Mouse (Mus musculus) kidney, adult 2 months (tissue): ENCODE measurements around the gene Prr5l. TPM values are rescaled to one million over a fixed set of nuclear protein-coding genes. Genes with fewer than 3 reads are reported as not detected.
A peak's percentile ranks its signal among the peaks of the same experiment; 100 is the strongest.

Experiments
- DNase-seq: peaks from one replicate; pipeline ENCODE4 v3.0.0; 2021
- H3K27ac ChIP-seq: fragments of 200-500 bp; 2 replicates; pipeline ENCODE4 v1.5.1; 2012; ENCODE audit warnings: low read depth, low read length, control low read depth, inconsistent platforms; ENCODE audit not compliant: insufficient read depth
- H3K27me3 ChIP-seq: fragments of 200-500 bp; replicated peaks from 2 replicates; pipeline ENCODE4 v1.6.1; 2012; ENCODE audit warnings: mild to moderate bottlenecking, moderate library complexity, low read length, inconsistent platforms; ENCODE audit not compliant: control insufficient read depth, insufficient read depth
- H3K36me3 ChIP-seq: fragments of 200-500 bp; 2 replicates; pipeline ENCODE4 v1.6.1; 2012; ENCODE audit warnings: mild to moderate bottlenecking, moderate library complexity, low read length, inconsistent platforms; ENCODE audit not compliant: control insufficient read depth, insufficient read depth
- H3K4me1 ChIP-seq: fragments of 200-500 bp; 2 replicates; pipeline ENCODE4 v1.6.1; 2011; ENCODE audit warnings: low read length; ENCODE audit not compliant: control insufficient read depth, insufficient read depth
- H3K4me3 ChIP-seq: fragments of 200-500 bp; 2 replicates; pipeline ENCODE4 v1.5.1; 2011; ENCODE audit warnings: mild to moderate bottlenecking, low read depth, low read length, control low read depth; ENCODE audit not compliant: insufficient read depth
- CTCF ChIP-seq: fragments of 200-500 bp; conservative IDR thresholded peaks from 2 replicates; pipeline ENCODE4 v1.5.1; 2011; ENCODE audit warnings: low read depth, mild to moderate bottlenecking, control low read depth, low read length, moderate library complexity, mixed read lengths; ENCODE audit not compliant: insufficient read depth, insufficient read length
- POLR2A ChIP-seq: fragments of 200-500 bp; IDR thresholded peaks from one replicate; pipeline ENCODE4 v1.6.1; 2011; ENCODE audit warnings: low read depth, low read length, control low read depth
- WGBS: fragments of 180-500 bp; shearing (Covaris S2); methylation state at CpG from one replicate; pipeline ENCODE4 v1.1.7; 2018; 5-methylcytosine and 5-hydroxymethylcytosine counted together
- polyA plus RNA-seq: library from polyadenylated mRNA; depleted of rRNA; stranded (reverse); fragments of >200 nt; gene quantifications from 2 replicates; pipeline ENCODE4 v1.2.3, GENCODE M21; 2012

The Prr5l gene
- polyA plus RNA-seq, 1 experiment = 7.5 TPM

GRCm38 (mm10) chr2:101826950-101827600 lies 55.8 kb downstream of the Prr5l start:
- H3K4me1 ChIP-seq = peaks cover 16% of the 10 kb centered on the region; the same call in 1 of the 2 replicates
- no peaks in the 10 kb centered on the region for H3K36me3 ChIP-seq
- DNase-seq = peak; percentile 78
- WGBS = 49% methylated on average over 3 of the region's 3 CpGs
- peak overlapping the region; percentile 69 for H3K27ac ChIP-seq
- no peak overlapping the region for H3K4me3 ChIP-seq
- H3K27me3 ChIP-seq = no peaks in the 10 kb centered on the region
- TF ChIP-seq POLR2A = no peak
- TF ChIP-seq CTCF = no peak

- 81% methylated on average over 2 of the region's 2 CpGs for WGBS
- Histone ChIP-seq H3K4me3 (no peak overlapping the region), H3K27me3 (no peaks in the 10 kb centered on the region), H3K36me3 (no peaks in the 10 kb centered on the region), H3K4me1 (peaks cover 16% of the 10 kb centered on the region; the same call in 1 of the 2 replicates), H3K27ac (no peak overlapping the region)
- TF ChIP-seq POLR2A (no peak), CTCF (no peak)
- no peak for DNase-seq
These were observed 56.6 kb downstream of the Prr5l start for GRCm38 (mm10) chr2:101826186-101826707.

GRCm38 (mm10) chr2:101825226-101826120 lies 57.4 kb downstream of the Prr5l start:
- no peaks in the 10 kb centered on the region for H3K27me3 ChIP-seq
- H3K4me3 ChIP-seq = no peak overlapping the region
- no peak for DNase-seq
- TF ChIP-seq POLR2A (no peak), CTCF (no peak)
- H3K36me3 ChIP-seq = no peaks in the 10 kb centered on the region
- H3K27ac ChIP-seq = no peak overlapping the region
- H3K4me1 ChIP-seq = peaks cover 16% of the 10 kb centered on the region; the same call in 1 of the 2 replicates
- 59% methylated on average over 9 of the region's 9 CpGs for WGBS

- no peak overlapping the region for H3K27ac ChIP-seq
- WGBS = 67% methylated on average over 4 of the region's 4 CpGs
- H3K4me3 ChIP-seq = no peak overlapping the region
- no peak for TF ChIP-seq CTCF
- TF ChIP-seq POLR2A = no peak
- H3K36me3 ChIP-seq = no peaks in the 10 kb centered on the region
- peaks cover 16% of the 10 kb centered on the region; the same call in 1 of the 2 replicates for H3K4me1 ChIP-seq
- H3K27me3 ChIP-seq = no peaks in the 10 kb centered on the region
- DNase-seq = no peak
These were observed 59.0 kb downstream of the Prr5l start for GRCm38 (mm10) chr2:101823821-101824220.

- no peak overlapping the region for H3K27ac ChIP-seq
These were observed 60.0 kb downstream of the Prr5l start for GRCm38 (mm10) chr2:101822785-101823184.

GRCm38 (mm10) chr2:101820816-101821215 lies 62.0 kb downstream of the Prr5l start:
- H3K27ac ChIP-seq = no peak overlapping the region
- H3K4me3 ChIP-seq = no peak overlapping the region
- H3K36me3 ChIP-seq = no peaks in the 10 kb centered on the region
- no peak for TF ChIP-seq CTCF
- H3K4me1 ChIP-seq = no peaks in the 10 kb centered on the region; the same call in 1 of the 2 replicates
- DNase-seq = no peak
- 82% methylated on average over 1 of the region's 1 CpGs for WGBS
- H3K27me3 ChIP-seq = no peaks in the 10 kb centered on the region

More at GRCm38 (mm10) chr2:101822785-101823184, 60.0 kb downstream of the Prr5l start:
- 56% methylated on average over 13 of the region's 13 CpGs for WGBS
- no peaks in the 10 kb centered on the region for H3K27me3 ChIP-seq
- H3K4me1 ChIP-seq = peaks cover 15% of the 10 kb centered on the region; the same call in 1 of the 2 replicates
- H3K36me3 ChIP-seq = no peaks in the 10 kb centered on the region
- DNase-seq = peak; percentile 76
- H3K4me3 ChIP-seq = no peak overlapping the region
- TF ChIP-seq CTCF (no peak), POLR2A (no peak)

GRCm38 (mm10) chr2:101818986-101819764 lies 63.7 kb downstream of the Prr5l start:
- Histone ChIP-seq H3K27me3 (no peaks in the 10 kb centered on the region), H3K4me3 (no peak overlapping the region), H3K36me3 (no peaks in the 10 kb centered on the region), H3K4me1 (peaks cover 1% of the 10 kb centered on the region; the same call in 1 of the 2 replicates), H3K27ac (no peak overlapping the region)
- 67% methylated on average over 7 of the region's 7 CpGs for WGBS
- DNase-seq = peak; percentile 27
- TF ChIP-seq POLR2A = no peak
- TF ChIP-seq CTCF = no peak
